In the genomic region with DNA sequence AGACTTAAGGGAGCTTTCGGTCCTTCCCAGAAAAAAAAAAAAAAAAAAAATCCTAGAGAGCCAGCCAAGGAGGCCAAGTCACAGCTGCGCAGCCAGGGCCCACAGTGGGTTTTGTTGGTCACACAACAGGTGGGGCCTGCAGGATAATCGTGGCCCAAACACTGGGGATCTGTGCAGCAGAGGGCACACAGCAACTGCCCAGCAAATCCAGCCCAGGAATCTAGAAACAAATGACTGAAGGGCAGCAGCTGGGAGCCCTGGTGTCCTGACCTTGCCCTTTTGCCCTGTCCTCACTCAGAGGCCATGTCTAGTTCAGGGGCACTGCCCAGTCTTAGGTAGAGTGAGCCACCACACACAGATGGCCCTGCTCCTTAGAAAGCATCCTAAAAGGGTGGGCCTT, we compare ENCODE assay signal across 11 mouse cellular contexts. TPM values are rescaled to one million over a fixed set of nuclear protein-coding genes. Genes with fewer than 3 reads are reported as not detected.
DNase-seq lines count a peak whose midpoint lies in the region; ATAC-seq lines count a peak whose summit lies in the region.
"Had no signal": no experiment of that assay in that cellular context is flagged by ENCODE, and none has a peak within 500 bp of the region (broad histone marks: within the 10 kb centered on the region; RNA-seq: fewer than 3 reads in every experiment).

No protein-coding gene starts in this region.

- no peak for ATAC-seq in forebrain, embryonic 13.5 days
- no peak for ATAC-seq in forebrain, embryonic 11.5 days (replicated peaks; ENCODE audit: low FRiP score)
- ATAC-seq in hindbrain, embryonic 13.5 days (ENCODE audit: low FRiP score) = no peak
- no peak for ATAC-seq in midbrain, embryonic 13.5 days
- ATAC-seq in midbrain, embryonic 15.5 days (replicated peaks) = no peak
- ATAC-seq: hindbrain, embryonic 16.5 days had no signal

- WGBS in forebrain, embryonic 13.5 days = 92% methylated on average over 3 of the region's 3 CpGs
- WGBS in forebrain, embryonic 11.5 days = 87% methylated on average over 3 of the region's 3 CpGs
- 82% methylated on average over 3 of the region's 3 CpGs for WGBS in hindbrain, embryonic 13.5 days
- 82% methylated on average over 3 of the region's 3 CpGs for WGBS in hindbrain, embryonic 10.5 days
- WGBS in midbrain, embryonic 13.5 days = 83% methylated on average over 3 of the region's 3 CpGs
- WGBS in midbrain, embryonic 15.5 days = 89% methylated on average over 3 of the region's 3 CpGs

- H3K36me3 ChIP-seq in forebrain, embryonic 13.5 days (ENCODE audit: poor library complexity, severe bottlenecking) = peaks cover 43% of the 10 kb centered on the region
- peaks cover 3% of the 10 kb centered on the region for H3K36me3 ChIP-seq in forebrain, embryonic 11.5 days (ENCODE audit: control insufficient read depth, insufficient read depth, low read length)
- peaks cover 40% of the 10 kb centered on the region for H3K36me3 ChIP-seq in hindbrain, embryonic 13.5 days
- H3K36me3 ChIP-seq in hindbrain, embryonic 10.5 days = peaks cover 61% of the 10 kb centered on the region
- peaks cover 46% of the 10 kb centered on the region for H3K36me3 ChIP-seq in midbrain, embryonic 13.5 days
- H3K36me3 ChIP-seq in midbrain, embryonic 15.5 days (replicated peaks) = peaks cover 14% of the 10 kb centered on the region; the same call in 1 of the 2 replicates

- H3K4me2 ChIP-seq in forebrain, embryonic 13.5 days = no peak overlapping the region
- H3K4me2 ChIP-seq in forebrain, embryonic 11.5 days (ENCODE audit: low read depth, low read length, severe bottlenecking) = no peak overlapping the region
- no peak overlapping the region for H3K4me2 ChIP-seq in hindbrain, embryonic 13.5 days
- H3K4me2 ChIP-seq in midbrain, embryonic 13.5 days (replicated peaks) = no peak overlapping the region
- no peak overlapping the region for H3K4me2 ChIP-seq in midbrain, embryonic 15.5 days

- H3K27ac ChIP-seq in forebrain, embryonic 13.5 days = peak overlapping the region; percentile 10; the same call in 1 of the 2 replicates
- no peak overlapping the region for H3K27ac ChIP-seq in forebrain, embryonic 11.5 days (ENCODE audit: low read depth, low read length)
- peak overlapping the region; percentile 85 for H3K27ac ChIP-seq in hindbrain, embryonic 13.5 days
- H3K27ac ChIP-seq in hindbrain, embryonic 10.5 days = no peak overlapping the region
- no peak overlapping the region for H3K27ac ChIP-seq in midbrain, embryonic 13.5 days
- H3K27ac ChIP-seq in midbrain, embryonic 15.5 days = no peak overlapping the region
- H3K27ac ChIP-seq: midbrain, embryonic 10.5 days had no signal

- H3K4me3 ChIP-seq in forebrain, embryonic 13.5 days = no peak overlapping the region
- H3K4me3 ChIP-seq in forebrain, embryonic 11.5 days (ENCODE audit: low read depth, low read length) = no peak overlapping the region
- no peak overlapping the region for H3K4me3 ChIP-seq in hindbrain, embryonic 13.5 days
- H3K4me3 ChIP-seq in hindbrain, embryonic 10.5 days = no peak overlapping the region
- H3K4me3 ChIP-seq in midbrain, embryonic 13.5 days (replicated peaks) = no peak overlapping the region
- no peak overlapping the region for H3K4me3 ChIP-seq in midbrain, embryonic 15.5 days
- H3K4me3 ChIP-seq: erythroblast, embryonic 14.5 days; midbrain, embryonic 10.5 days had no signal

- no peaks in the 10 kb centered on the region for H3K27me3 ChIP-seq in forebrain, embryonic 13.5 days
- no peaks in the 10 kb centered on the region for H3K27me3 ChIP-seq in forebrain, embryonic 11.5 days (ENCODE audit: control insufficient read depth, insufficient read depth, low read length)
- no peaks in the 10 kb centered on the region for H3K27me3 ChIP-seq in hindbrain, embryonic 13.5 days
- H3K27me3 ChIP-seq in hindbrain, embryonic 10.5 days (ENCODE audit: insufficient read depth, poor library complexity, severe bottlenecking) = no peaks in the 10 kb centered on the region
- H3K27me3 ChIP-seq in midbrain, embryonic 13.5 days = no peaks in the 10 kb centered on the region
- no peaks in the 10 kb centered on the region for H3K27me3 ChIP-seq in midbrain, embryonic 15.5 days (replicated peaks)

- no peak for DNase-seq in forebrain, embryonic 11.5 days (ENCODE audit: low spot score)
- DNase-seq in hindbrain, embryonic 10.5 days (ENCODE audit: low spot score) = no peak
- no peak for DNase-seq in ovary, adult 18-20 months (ENCODE audit: low spot score)
- DNase-seq: gastrocnemius, postnatal 10 days had no signal

- H3K9me3 ChIP-seq in forebrain, embryonic 13.5 days (replicated peaks) = no peaks in the 10 kb centered on the region
- H3K9me3 ChIP-seq in forebrain, embryonic 11.5 days (ENCODE audit: control insufficient read depth, low read length) = no peaks in the 10 kb centered on the region
- H3K9me3 ChIP-seq in hindbrain, embryonic 13.5 days = no peaks in the 10 kb centered on the region
- no peaks in the 10 kb centered on the region for H3K9me3 ChIP-seq in hindbrain, embryonic 10.5 days
- no peaks in the 10 kb centered on the region for H3K9me3 ChIP-seq in midbrain, embryonic 13.5 days
- no peaks in the 10 kb centered on the region for H3K9me3 ChIP-seq in midbrain, embryonic 15.5 days
- H3K9me3 ChIP-seq: midbrain, embryonic 10.5 days had no signal

- H3K4me1 ChIP-seq in forebrain, embryonic 13.5 days = peaks cover 60% of the 10 kb centered on the region
- H3K4me1 ChIP-seq in forebrain, embryonic 11.5 days (replicated peaks; ENCODE audit: control insufficient read depth, insufficient read depth, low read length) = peaks cover 28% of the 10 kb centered on the region
- peaks cover 66% of the 10 kb centered on the region for H3K4me1 ChIP-seq in hindbrain, embryonic 13.5 days (replicated peaks)
- peaks cover 77% of the 10 kb centered on the region for H3K4me1 ChIP-seq in hindbrain, embryonic 10.5 days (replicated peaks)
- H3K4me1 ChIP-seq in midbrain, embryonic 13.5 days (replicated peaks) = peaks cover 57% of the 10 kb centered on the region
- H3K4me1 ChIP-seq in midbrain, embryonic 15.5 days = peaks cover 50% of the 10 kb centered on the region

- no peak overlapping the region for H3K9ac ChIP-seq in forebrain, embryonic 13.5 days
- H3K9ac ChIP-seq in forebrain, embryonic 11.5 days (ENCODE audit: low read length) = no peak overlapping the region
- H3K9ac ChIP-seq in hindbrain, embryonic 13.5 days = 0 out of 2 replicates have a peak overlapping the region, but pooled peaks have one; percentile 30
- peak overlapping the region; percentile 55; the same call in 1 of the 2 replicates for H3K9ac ChIP-seq in midbrain, embryonic 13.5 days (replicated peaks)
- no peak overlapping the region for H3K9ac ChIP-seq in midbrain, embryonic 15.5 days

RNA-seq across cellular contexts. Expression of a gene that starts 5.5 kb away (rescaled TPM):
- 31.0 and 34.6 TPM in 2 replicates for polyA plus RNA-seq in forebrain, embryonic 13.5 days (2015; fragmentation: Nextera tagmentation; extraction: Ambion mirVana)
- 25.1 and 26.3 TPM in 2 replicates for polyA plus RNA-seq in forebrain, embryonic 11.5 days (2014; fragmentation: Nextera tagmentation; extraction: Ambion mirVana)
- 36.3 and 41.2 TPM in 2 replicates for polyA plus RNA-seq in hindbrain, embryonic 13.5 days (2015; fragmentation: Nextera tagmentation; extraction: Ambion mirVana)
- 40.8 and 44.4 TPM in 2 replicates for polyA plus RNA-seq in hindbrain, embryonic 10.5 days (2016; fragmentation: Nextera tagmentation; extraction: Ambion mirVana)
- polyA plus RNA-seq in midbrain, embryonic 13.5 days (2015; fragmentation: Nextera tagmentation; extraction: Ambion mirVana) = 37.7 and 40.6 TPM in 2 replicates
- polyA plus RNA-seq in midbrain, embryonic 15.5 days (2015; fragmentation: Nextera tagmentation; extraction: Ambion mirVana) = 51.1 and 51.4 TPM in 2 replicates

RNA-seq across cellular contexts. Expression of a gene that starts 29.9 kb away (rescaled TPM):
- 8.0 and 9.0 TPM in 2 replicates for polyA plus RNA-seq in forebrain, embryonic 13.5 days (2015; fragmentation: Nextera tagmentation; extraction: Ambion mirVana)
- polyA plus RNA-seq in forebrain, embryonic 11.5 days (2014; fragmentation: Nextera tagmentation; extraction: Ambion mirVana) = 6.3 and 7.0 TPM in 2 replicates
- 17.1 and 18.1 TPM in 2 replicates for polyA plus RNA-seq in hindbrain, embryonic 13.5 days (2015; fragmentation: Nextera tagmentation; extraction: Ambion mirVana)
- polyA plus RNA-seq in hindbrain, embryonic 10.5 days (2016; fragmentation: Nextera tagmentation; extraction: Ambion mirVana) = 10.4 and 17.2 TPM in 2 replicates
- polyA plus RNA-seq in midbrain, embryonic 13.5 days (2015; fragmentation: Nextera tagmentation; extraction: Ambion mirVana) = 13.2 and 13.7 TPM in 2 replicates
- 14.0 and 15.5 TPM in 2 replicates for polyA plus RNA-seq in midbrain, embryonic 15.5 days (2015; fragmentation: Nextera tagmentation; extraction: Ambion mirVana)

RNA-seq across cellular contexts. Expression of a gene that starts 41.8 kb away (rescaled TPM):
- 13.8 and 15.5 TPM in 2 replicates for polyA plus RNA-seq in forebrain, embryonic 13.5 days (2015; fragmentation: Nextera tagmentation; extraction: Ambion mirVana)
- polyA plus RNA-seq in forebrain, embryonic 11.5 days (2014; fragmentation: Nextera tagmentation; extraction: Ambion mirVana) = 12.0 and 12.2 TPM in 2 replicates
- 27.6 and 28.3 TPM in 2 replicates for polyA plus RNA-seq in hindbrain, embryonic 13.5 days (2015; fragmentation: Nextera tagmentation; extraction: Ambion mirVana)
- 19.1 and 20.3 TPM in 2 replicates for polyA plus RNA-seq in hindbrain, embryonic 10.5 days (2016; fragmentation: Nextera tagmentation; extraction: Ambion mirVana)
- polyA plus RNA-seq in midbrain, embryonic 13.5 days (2015; fragmentation: Nextera tagmentation; extraction: Ambion mirVana) = 20.2 and 21.9 TPM in 2 replicates
- 26.6 and 27.4 TPM in 2 replicates for polyA plus RNA-seq in midbrain, embryonic 15.5 days (2015; fragmentation: Nextera tagmentation; extraction: Ambion mirVana)

Comparison
In these comparisons a context has a peak if more than half of its experiments do, and no peak if none do; other contexts are left out.
1. H3K27ac ChIP-seq: peak in forebrain, embryonic 13.5 days (single experiment) and hindbrain, embryonic 13.5 days (single experiment); none in forebrain, embryonic 11.5 days (single experiment), hindbrain, embryonic 10.5 days (single experiment), midbrain, embryonic 13.5 days (single experiment) and midbrain, embryonic 15.5 days (single experiment).
2. H3K9ac ChIP-seq: peak in hindbrain, embryonic 13.5 days (single experiment) and midbrain, embryonic 13.5 days (single experiment); none in forebrain, embryonic 13.5 days (single experiment), forebrain, embryonic 11.5 days (single experiment) and midbrain, embryonic 15.5 days (single experiment).